ENCODE assay signal across 24 mouse cellular contexts in the genomic region with DNA sequence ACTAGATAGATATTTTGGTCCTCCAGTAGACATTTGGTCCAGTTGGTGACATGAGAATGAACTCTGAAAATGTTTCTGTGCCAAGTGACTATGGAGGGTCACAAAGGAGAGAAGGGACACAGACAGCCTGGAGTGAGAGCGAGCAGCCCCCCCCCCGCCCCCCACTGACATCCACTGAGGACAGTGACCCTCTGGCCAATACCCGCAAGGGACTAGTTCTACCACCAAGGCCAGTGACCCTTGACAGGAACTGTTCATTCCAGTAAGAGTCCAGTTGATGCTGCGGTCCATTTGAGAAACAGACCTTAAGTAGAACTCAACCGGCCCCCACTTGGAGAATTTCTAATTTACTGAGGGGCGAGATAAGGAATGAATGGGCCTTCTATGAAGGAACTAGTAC.
"Had no signal": no experiment of that assay in that cellular context is flagged by ENCODE, and none has a peak within 500 bp of the region (broad histone marks: within the 10 kb centered on the region; RNA-seq: fewer than 3 reads in every experiment).

No protein-coding gene starts in this region.

- H3K27ac ChIP-seq: heart, embryonic 10.5 days; hindbrain, embryonic 10.5 days; hindbrain, embryonic 12.5 days; hindbrain, embryonic 14.5 days; intestine, embryonic 15.5 days; kidney, postnatal 0 days; layer of hippocampus, adult 2 months; left cerebral cortex, adult 2 months; limb, embryonic 10.5 days; limb, embryonic 12.5 days; liver, embryonic 13.5 days; liver, embryonic 15.5 days had no signal

- DNase-seq: gastrocnemius, postnatal 25 days; heart, adult 18-20 months; heart, postnatal 10 days; heart, postnatal 4 days; liver, embryonic 13.5 days; liver, postnatal 0 days; lung, adult 2 months had no signal

- H3K4me2 ChIP-seq: heart, embryonic 12.5 days; hindbrain, embryonic 12.5 days; hindbrain, embryonic 14.5 days; intestine, embryonic 15.5 days; limb, embryonic 12.5 days; liver, embryonic 11.5 days; liver, embryonic 13.5 days; liver, embryonic 15.5 days had no signal

- H3K36me3 ChIP-seq: heart, embryonic 10.5 days; heart, embryonic 12.5 days; hindbrain, embryonic 10.5 days; hindbrain, embryonic 12.5 days; intestine, embryonic 15.5 days; limb, embryonic 10.5 days; limb, embryonic 12.5 days; liver, embryonic 13.5 days; liver, embryonic 15.5 days had no signal

- H3K4me3 ChIP-seq: heart, embryonic 10.5 days; heart, embryonic 12.5 days; hindbrain, embryonic 10.5 days; hindbrain, embryonic 12.5 days; intestine, embryonic 15.5 days; layer of hippocampus, adult 2 months; left cerebral cortex, adult 2 months; limb, embryonic 10.5 days; limb, embryonic 12.5 days; liver, embryonic 13.5 days; liver, embryonic 15.5 days had no signal

- H3K9ac ChIP-seq: heart, embryonic 12.5 days; hindbrain, embryonic 12.5 days; hindbrain, embryonic 14.5 days; intestine, embryonic 15.5 days; limb, embryonic 12.5 days; liver, embryonic 13.5 days; liver, embryonic 15.5 days; liver, postnatal 0 days had no signal

- H3K27me3 ChIP-seq: heart, embryonic 12.5 days; hindbrain, embryonic 12.5 days; intestine, embryonic 15.5 days; limb, embryonic 12.5 days; liver, embryonic 13.5 days; liver, embryonic 15.5 days had no signal

- H3K9me3 ChIP-seq: heart, embryonic 10.5 days; heart, embryonic 12.5 days; hindbrain, embryonic 10.5 days; hindbrain, embryonic 12.5 days; intestine, embryonic 15.5 days; limb, embryonic 10.5 days; limb, embryonic 12.5 days; liver, embryonic 13.5 days; liver, embryonic 15.5 days had no signal

- ATAC-seq: forebrain, embryonic 16.5 days; hindbrain, embryonic 16.5 days; inflammation-experienced regulatory T-cells, adult 6 months; intestine, embryonic 15.5 days; intestine, postnatal 0 days; liver, postnatal 0 days had no signal
